Mouse (Mus musculus) liver, adult 2 months (tissue): ENCODE measurements around the gene Rps26.

Experiments
- CTCF ChIP-seq: fragments of 200-500 bp; IDR thresholded peaks from 2 replicates; pipeline ENCODE4 v1.5.1; 2011; ENCODE audit warnings: low read depth, low read length, control low read depth
- POLR2A ChIP-seq: fragments of 200-500 bp; IDR thresholded peaks from 2 replicates; pipeline ENCODE4 v1.6.1; 2011; ENCODE audit warnings: low read length, control low read depth; ENCODE audit not compliant: insufficient read depth; ENCODE audit errors: extremely low read depth

GRCm38 (mm10) chr10:128653866-128654265 is 27.3 kb upstream of the Rps26 start:
- TF ChIP-seq CTCF, result no peak
- TF ChIP-seq POLR2A, result no peak
